Mouse (Mus musculus) bone marrow, adult 2 months (tissue): ENCODE measurements at regions not wholly inside any gene's neighbourhood (a gene's known extent, or its start where the extent isn't known, plus 50 kb on each side); places are given as distances from the start of the nearest gene placed in this dataset.
A peak's percentile ranks its signal among the peaks of the same experiment; 100 is the strongest.

Experiments used
- H3K27ac ChIP-seq: fragments of 200-500 bp; 2 replicates; pipeline ENCODE4 v1.5.1; 2012; ENCODE audit warnings: low read depth, mild to moderate bottlenecking, control low read depth, inconsistent platforms, low read length; ENCODE audit not compliant: control insufficient read depth, poor library complexity, insufficient read depth
- H3K4me1 ChIP-seq: fragments of 200-500 bp; 2 replicates; pipeline ENCODE4 v1.6.1; 2011; ENCODE audit warnings: low read length; ENCODE audit not compliant: control insufficient read depth, insufficient read depth
- H3K4me3 ChIP-seq: fragments of 200-500 bp; replicated peaks from 2 replicates; pipeline ENCODE3; 2011; ENCODE audit warnings: mild to moderate bottlenecking, low read depth, low read length, control low read depth; ENCODE audit not compliant: control insufficient read depth
- CTCF ChIP-seq: fragments of 200-500 bp; IDR thresholded peaks from 2 replicates; pipeline ENCODE4 v1.5.1; 2011; ENCODE audit warnings: low read length, control low read depth; ENCODE audit not compliant: control insufficient read depth, insufficient read depth
- POLR2A ChIP-seq: fragments of 200-500 bp; IDR thresholded peaks from 2 replicates; pipeline ENCODE4 v1.6.1; 2011; ENCODE audit warnings: low read depth, mild to moderate bottlenecking, control low read depth, low read length, borderline replicate concordance; ENCODE audit not compliant: control insufficient read depth
- WGBS: fragments of 180-500 bp; shearing (Covaris S2); methylation state at CpG from one replicate; pipeline ENCODE4 v1.1.7; 2018; 5-methylcytosine and 5-hydroxymethylcytosine counted together

- Histone ChIP-seq H3K27ac (no peak overlapping the region), H3K4me1 (no peaks in the 10 kb centered on the region; the same call in 1 of the 2 replicates), H3K4me3 (no peak overlapping the region)
- WGBS: 89% methylated on average over 20 of the region's 20 CpGs
- TF ChIP-seq POLR2A (no peak), CTCF (peak; percentile 22; the same call in 1 of the 2 replicates)
Observed at GRCm38 (mm10) chr5:134804291-134805049, 57.3 kb upstream of the Eln start.

GRCm38 (mm10) chr5:134802161-134802719, 55.1 kb upstream of the Eln start:
- Histone ChIP-seq H3K27ac (no peak overlapping the region), H3K4me3 (no peak overlapping the region), H3K4me1 (no peaks in the 10 kb centered on the region; the same call in 1 of the 2 replicates)
- TF ChIP-seq POLR2A: no peak
- TF ChIP-seq CTCF: no peak
- WGBS: 21% methylated on average over 11 of the region's 11 CpGs

- 78% methylated on average over 3 of the region's 3 CpGs for whole genome bisulfite sequencing
- no peak overlapping the region for H3K27ac ChIP-seq
- H3K4me3 ChIP-seq: no peak overlapping the region
- H3K4me1 ChIP-seq: no peaks in the 10 kb centered on the region; the same call in 1 of the 2 replicates
- TF ChIP-seq CTCF (no peak), POLR2A (no peak)
Observed at GRCm38 (mm10) chr5:134800481-134800880, 53.4 kb upstream of the Eln start.

GRCm38 (mm10) chr5:134799911-134800310, 52.8 kb upstream of the Eln start:
- no peak overlapping the region for H3K4me3 ChIP-seq
- no peak overlapping the region for H3K27ac ChIP-seq
- no peaks in the 10 kb centered on the region; the same call in 1 of the 2 replicates for H3K4me1 ChIP-seq
- TF ChIP-seq CTCF: no peak
- TF ChIP-seq POLR2A: no peak

- no peak overlapping the region for H3K4me3 ChIP-seq
- WGBS: 82% methylated on average over 18 of the region's 18 CpGs
- TF ChIP-seq CTCF: no peak
- TF ChIP-seq POLR2A: no peak
- H3K27ac ChIP-seq: no peak overlapping the region
- no peaks in the 10 kb centered on the region; the same call in 1 of the 2 replicates for H3K4me1 ChIP-seq
Observed at GRCm38 (mm10) chr5:134797688-134798094, 50.6 kb upstream of the Eln start.
